Mouse (Mus musculus) brain, embryonic 14.5 days (tissue): ENCODE results near the gene Guca2b. TPM values are rescaled to one million over a fixed set of nuclear protein-coding genes. Genes with fewer than 3 reads are reported as not detected.

Experiments used
- DNase-seq: peaks from one replicate; pipeline ENCODE4 v3.0.0-alpha.2; 2011; ENCODE audit warnings: low read depth
- CTCF ChIP-seq: fragments of 200-500 bp; IDR thresholded peaks from 2 replicates; pipeline ENCODE4 v1.5.1; 2012; ENCODE audit warnings: inconsistent platforms, mild to moderate bottlenecking, moderate library complexity, borderline replicate concordance; ENCODE audit not compliant: insufficient read depth, insufficient read length; ENCODE audit errors: extremely low read depth
- POLR2A ChIP-seq: fragments of 200-500 bp; IDR thresholded peaks from 2 replicates; pipeline ENCODE4 v1.6.1; 2012; ENCODE audit warnings: mild to moderate bottlenecking, inconsistent platforms, borderline replicate concordance; ENCODE audit not compliant: poor library complexity, insufficient read depth, insufficient read length, severe bottlenecking; ENCODE audit errors: extremely low read depth
- polyA plus RNA-seq: library from polyadenylated mRNA; depleted of rRNA; stranded (reverse); fragments of >200 nt; gene quantifications from 2 replicates; pipeline ENCODE4 v1.2.3, GENCODE M21; 2012; rRNA removed

Guca2b gene
- 2.5 TPM in 1 of 2 replicates, not detected in the other for polyA plus RNA-seq

DNA sequence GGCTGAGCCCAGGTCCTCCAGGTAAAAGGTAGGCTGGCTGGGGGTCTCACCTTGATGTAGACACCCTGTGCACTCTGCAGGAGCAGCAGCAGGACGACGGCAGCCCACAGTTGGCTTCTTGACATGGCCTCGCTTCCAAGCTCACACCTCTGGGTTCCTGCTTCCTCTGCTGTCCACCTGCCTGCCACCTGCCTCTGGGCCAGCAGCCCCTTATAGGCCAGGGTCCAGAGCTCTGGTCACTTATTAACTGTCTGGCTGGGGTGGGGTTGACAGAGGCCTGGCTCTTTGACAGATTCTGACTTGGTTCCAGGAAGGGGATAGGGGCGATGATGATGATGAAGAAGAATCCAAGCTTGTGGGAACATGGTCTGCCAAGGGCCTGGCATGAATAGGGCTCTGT, at the start of gene Guca2b:
Gene Guca2b (minus strand): TSS at position 224 of the 400 bp plus-strand sequence.
- TF ChIP-seq POLR2A: no peak
- no peak for TF ChIP-seq CTCF
- no peak for DNase-seq

DNA sequence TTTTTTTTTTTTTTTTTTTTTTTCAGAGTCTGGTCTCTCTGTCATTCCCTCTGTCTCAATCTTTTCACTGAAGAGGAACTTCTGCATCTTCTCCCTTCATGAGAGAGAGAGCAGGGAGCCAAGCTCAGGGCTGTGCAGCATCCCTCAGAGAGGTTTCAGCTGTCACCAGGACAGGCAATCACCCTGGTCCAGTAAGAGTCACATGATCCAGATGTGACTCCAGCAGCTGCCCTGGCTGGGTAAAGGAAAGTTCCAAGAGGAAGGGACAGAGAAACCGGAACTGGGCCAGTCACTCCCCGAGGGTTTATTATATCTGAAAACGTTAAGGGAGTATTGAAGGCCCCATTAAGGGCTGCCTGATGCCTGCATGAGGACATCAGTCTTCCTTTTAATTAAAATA, 49.0 kb upstream of the Guca2b start:
- TF ChIP-seq CTCF: no peak
- no peak for TF ChIP-seq POLR2A
- no peak for DNase-seq

DNA sequence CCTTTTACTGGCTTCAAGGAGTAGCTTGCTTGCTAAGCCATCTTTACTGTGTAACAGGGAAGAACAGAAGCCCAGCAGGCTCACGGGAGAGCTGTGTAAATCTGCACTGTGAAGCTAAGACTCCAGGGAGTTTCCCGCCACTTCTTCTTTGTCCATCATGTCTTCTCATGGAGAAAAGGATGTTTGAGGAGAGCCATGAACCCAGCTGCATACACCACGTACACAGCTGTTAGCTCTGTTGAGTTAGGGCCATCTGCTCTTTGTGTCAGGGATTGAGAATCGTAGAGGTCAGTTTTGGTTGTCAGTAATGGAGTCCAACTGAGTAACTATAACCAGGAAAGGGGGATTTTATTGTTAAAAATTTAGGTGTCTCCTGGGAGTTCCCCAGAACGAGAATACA, 48.6 kb upstream of the Guca2b start:
- no peak for TF ChIP-seq POLR2A
- no peak for TF ChIP-seq CTCF
- DNase-seq: peak; percentile 9

DNA sequence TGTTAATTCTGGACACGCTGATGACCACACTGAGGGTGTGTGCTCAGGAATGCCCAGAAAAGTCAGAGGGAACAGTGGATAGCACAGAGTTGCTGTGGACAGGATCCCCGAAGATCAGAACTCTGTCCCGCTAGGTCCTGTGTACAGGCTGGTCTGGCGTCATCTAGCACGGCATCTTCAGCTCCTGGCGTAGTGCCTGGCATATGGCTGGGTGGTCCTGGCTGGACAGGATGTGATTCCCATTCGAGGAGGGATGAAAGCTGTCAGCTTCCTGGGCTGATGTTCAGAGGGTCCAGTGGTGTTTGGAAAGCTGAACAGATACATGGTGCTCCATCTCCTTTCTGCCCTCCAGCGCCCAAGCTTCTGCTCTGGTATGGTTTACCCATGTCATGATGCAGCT, 45.2 kb upstream of the Guca2b start:
- TF ChIP-seq CTCF (no peak), POLR2A (no peak)
- no peak for DNase-seq

DNA sequence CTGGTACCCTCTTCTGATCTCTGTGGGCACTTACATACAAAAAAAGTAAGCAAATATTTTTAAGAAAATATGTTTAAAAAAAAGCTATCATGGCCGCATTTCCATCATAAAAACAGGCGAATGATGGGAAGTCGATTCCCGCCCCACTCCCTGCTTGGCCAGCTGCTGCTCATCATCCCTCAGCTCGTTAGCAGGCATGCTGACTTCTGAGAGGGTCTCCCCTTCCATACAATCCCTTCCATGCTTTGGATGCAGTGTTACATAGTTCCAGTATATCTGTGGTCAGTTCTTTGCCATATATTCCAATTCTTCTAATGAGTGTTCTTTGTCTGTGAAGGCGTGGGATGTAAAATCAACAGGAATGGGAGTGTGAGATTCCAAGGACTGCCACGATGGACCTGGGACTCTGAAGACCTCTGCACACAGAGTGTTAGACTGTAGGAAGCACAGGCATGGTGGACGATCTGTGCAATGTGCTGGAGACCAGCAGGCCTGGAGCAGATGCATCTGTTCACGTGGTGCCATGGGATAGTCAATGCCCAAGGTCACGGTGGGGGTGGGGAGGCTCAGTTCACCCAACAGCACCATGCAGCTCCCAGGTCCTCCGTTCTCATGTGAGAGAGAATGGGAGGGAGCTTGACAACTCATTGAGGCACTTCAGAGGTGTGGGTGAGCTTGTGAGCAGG, 42.7 kb upstream of the Guca2b start:
- no peak for TF ChIP-seq CTCF
- TF ChIP-seq POLR2A: no peak
- no peak for DNase-seq

DNA sequence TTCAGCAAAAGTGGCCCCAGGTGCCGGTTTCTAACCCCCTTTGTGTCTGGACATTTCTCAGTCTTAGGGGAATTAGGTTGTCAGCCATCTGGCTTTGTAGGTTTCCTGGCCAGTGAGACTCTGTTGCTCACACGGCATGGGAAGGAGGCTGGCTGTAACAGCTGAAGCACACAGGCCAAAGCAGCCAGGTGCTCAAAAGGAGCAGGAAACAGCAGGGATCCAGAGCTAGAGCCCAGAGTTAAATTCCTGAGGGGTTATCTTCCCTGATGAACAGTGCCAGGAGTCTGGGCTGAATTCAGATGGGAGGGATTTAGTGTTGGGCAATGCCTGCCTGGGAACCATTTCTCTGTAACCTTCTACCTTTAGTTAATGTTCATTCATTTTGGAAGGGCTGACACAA, 39.6 kb upstream of the Guca2b start:
- no peak for DNase-seq
- no peak for TF ChIP-seq POLR2A
- TF ChIP-seq CTCF: no peak

DNA sequence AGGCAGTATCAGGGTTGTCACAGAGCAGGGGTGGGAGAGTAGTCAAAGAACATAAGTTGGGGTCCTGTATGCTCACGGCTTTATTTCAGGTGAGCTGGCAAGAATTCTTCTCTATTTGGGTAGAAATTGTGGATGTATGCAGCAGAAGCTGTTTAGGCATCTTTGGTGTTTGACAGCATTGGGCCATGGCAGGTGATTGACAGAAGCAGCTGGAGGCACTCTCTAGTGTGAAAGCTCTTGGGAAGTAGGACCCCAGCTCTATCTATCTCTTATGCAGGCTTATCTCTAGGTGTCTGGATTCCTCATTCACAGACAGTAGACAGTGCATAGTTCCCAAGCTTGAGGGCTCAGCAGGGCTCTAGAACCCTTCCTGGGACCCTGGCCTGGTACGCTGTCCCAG, 27.0 kb upstream of the Guca2b start:
- no peak for TF ChIP-seq POLR2A
- no peak for TF ChIP-seq CTCF
- DNase-seq: no peak

DNA sequence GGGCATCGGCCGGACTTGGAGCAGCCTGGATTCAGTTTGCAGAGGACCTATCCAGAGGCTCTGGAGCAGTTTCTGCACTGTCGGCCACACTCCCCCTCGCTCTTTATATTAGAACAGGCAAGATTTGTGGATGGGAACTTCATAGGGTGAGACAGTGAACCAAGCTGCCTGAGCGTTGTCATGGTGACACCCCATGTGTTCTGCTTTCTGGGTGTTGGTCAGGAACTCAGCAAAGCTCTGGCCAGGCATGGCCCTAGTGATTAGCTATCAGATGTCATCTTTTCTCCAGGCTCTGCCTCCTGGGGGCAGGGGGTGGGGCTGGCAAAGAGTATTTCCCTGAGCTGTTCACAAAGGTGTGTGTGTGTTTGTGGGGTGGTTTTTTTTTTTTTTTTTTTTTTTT, 23.8 kb upstream of the Guca2b start:
- DNase-seq: peak; percentile 56
- TF ChIP-seq CTCF (no peak), POLR2A (no peak)

DNA sequence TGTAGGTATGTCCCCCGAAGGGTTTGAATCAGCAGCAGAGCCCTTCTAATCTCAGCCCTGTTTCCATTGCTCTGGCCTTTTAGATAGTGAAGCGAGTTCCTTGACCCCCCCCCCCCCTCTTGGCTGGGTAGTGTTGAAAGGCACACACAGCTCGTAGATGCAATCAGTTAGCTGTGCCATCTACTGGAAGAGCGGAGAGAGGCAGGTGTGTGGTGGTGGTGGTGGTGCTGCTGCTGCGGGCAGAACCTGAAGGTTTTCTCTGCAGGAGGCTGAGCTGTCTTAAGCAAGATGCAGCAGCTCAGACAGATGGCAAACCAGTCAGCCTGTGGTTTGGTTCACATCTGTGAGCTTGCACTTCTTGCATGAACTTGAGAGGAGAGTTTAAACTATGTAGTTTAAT, 13.9 kb upstream of the Guca2b start:
- peak; percentile 55 for DNase-seq
- TF ChIP-seq POLR2A: no peak
- peak; percentile 37; the same call in 1 of the 2 replicates for TF ChIP-seq CTCF

DNA sequence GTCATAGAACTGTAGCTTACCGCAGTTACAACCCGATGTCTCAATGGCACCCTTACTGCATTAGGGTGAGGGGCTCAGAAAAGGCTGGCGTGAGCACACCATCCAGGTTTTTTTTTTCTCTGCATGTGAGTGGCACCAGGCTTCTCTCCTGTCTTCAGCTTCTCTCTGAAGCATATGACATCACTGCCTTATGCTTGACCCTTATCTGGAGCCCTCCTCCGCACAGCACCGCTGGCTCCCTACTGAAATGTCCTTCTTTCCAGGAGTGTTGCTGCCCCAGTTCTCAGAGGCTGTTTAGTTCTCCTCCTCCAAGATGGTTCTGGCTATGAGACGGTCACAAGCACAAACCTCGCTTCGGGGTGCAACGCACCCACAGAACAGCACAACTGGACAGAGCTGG, 12.4 kb upstream of the Guca2b start:
- DNase-seq: no peak
- TF ChIP-seq CTCF (no peak), POLR2A (no peak)

DNA sequence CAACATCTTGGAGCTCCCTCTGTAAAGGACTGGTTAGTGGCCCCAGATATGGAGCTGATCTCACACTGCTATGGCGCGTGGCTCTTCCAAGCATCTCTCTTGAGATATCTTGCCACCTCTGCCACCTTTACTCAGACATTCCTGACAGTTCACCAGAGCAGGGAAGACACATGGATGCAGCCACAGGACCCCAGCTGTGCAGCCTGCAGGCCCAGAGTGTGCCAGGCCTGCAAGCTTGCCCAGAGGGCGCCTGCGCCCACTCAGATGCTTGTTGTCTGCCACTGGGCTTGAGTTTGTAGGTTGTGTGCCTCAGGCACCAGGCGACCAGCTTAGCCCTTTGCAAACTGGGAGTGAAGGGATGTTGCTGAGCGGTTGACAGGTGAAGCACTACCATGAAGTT, 12.0 kb upstream of the Guca2b start:
- TF ChIP-seq POLR2A (no peak), CTCF (no peak)
- DNase-seq: no peak

DNA sequence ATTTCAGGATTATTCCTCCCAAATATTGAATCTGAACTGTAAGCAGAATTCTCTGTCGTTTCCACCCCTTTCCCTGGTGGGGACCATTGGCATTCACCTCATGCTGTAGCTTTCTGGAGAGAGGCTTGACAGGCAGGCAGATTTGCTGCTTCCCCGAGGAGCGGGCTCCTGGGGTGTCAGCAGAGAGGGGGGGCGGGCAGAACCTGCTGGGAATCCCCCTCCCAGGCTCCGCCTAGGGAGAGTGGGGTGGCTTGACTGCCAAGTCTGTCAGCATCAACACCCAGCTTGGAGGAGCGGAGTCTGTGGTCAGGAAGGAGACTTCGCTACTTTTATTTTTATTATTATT, 11.4 kb upstream of the Guca2b start:
- no peak for DNase-seq
- TF ChIP-seq CTCF: no peak
- TF ChIP-seq POLR2A: no peak
